Mouse (Mus musculus): ENCODE results near the gene Tasp1. TPM values are rescaled to one million over a fixed set of nuclear protein-coding genes. Genes with fewer than 3 reads are reported as not detected.

Tasp1 gene
- 17.7 and 17.8 TPM in 2 replicates for polyA plus RNA-seq (2016; fragmentation: Nextera tagmentation; extraction: Ambion mirVana)

DNA sequence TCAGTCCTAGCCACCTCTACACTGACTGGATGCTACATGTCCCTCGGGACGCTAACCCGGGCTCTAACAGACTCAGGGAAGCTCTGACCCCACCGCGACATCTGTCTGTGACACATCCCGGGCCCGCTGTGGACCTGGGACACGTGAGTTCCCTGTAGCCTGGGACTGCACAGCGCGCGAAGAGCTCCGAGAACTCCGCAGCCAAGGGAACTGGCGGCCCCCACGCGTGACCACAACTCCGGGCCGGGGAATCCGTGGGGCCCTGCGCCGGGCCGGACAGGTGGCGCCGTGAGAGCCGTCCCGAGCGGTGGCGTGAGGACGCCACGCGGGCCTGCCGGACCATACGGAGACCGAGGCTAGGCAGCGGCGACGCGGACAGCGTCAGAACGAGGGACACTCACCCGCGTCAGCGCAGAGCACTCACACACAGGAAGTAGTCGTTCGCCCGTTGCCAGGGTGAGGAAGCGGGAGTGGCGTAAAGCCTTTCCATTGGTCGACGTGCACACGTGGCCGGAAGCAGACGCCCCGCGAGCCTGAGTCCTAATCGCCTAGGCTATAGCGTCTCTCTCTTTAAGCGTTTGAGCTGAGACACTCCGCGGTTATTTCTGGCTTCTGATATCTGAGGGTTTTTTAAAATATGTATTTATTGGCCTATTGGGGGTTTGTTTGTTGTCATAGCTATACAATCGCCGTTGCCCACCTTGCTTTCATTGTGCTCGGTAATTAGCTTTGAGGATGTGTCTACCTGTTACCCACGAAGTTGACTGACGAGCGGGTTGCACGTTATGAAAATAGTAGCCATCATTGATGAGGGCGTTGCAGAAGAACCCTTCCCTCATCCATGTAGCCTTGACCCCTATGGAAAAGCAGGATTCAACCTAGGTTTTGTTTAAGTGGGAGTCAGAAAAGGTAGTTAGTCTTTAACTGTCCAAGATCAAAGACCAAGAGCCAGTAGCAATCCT, at the start of gene Tasp1:
Gene Tasp1, minus strand, starts transcription at position 453 of the 962 bp plus-strand sequence.
- Histone ChIP-seq H3K36me3 (no peaks in the 10 kb centered on the region), H3K27me3 (no peaks in the 10 kb centered on the region), H3K4me1 (peaks cover 5% of the 10 kb centered on the region; the same call in 1 of the 2 replicates), H3K27ac (peak within 1 kb of the TSS; percentile 85), H3K9ac (peak within 1 kb of the TSS; percentile 80), H3K9me3 (replicated peaks) (no peaks in the 10 kb centered on the region), H3K4me3 (peak within 1 kb of the TSS; percentile 69), H3K4me2 (replicated peaks) (peak within 1 kb of the TSS; percentile 66)
- WGBS: under 1% methylated on average over 68 of the region's 68 CpGs
- ATAC-seq (ENCODE audit: low FRiP score): peak; percentile 100

DNA sequence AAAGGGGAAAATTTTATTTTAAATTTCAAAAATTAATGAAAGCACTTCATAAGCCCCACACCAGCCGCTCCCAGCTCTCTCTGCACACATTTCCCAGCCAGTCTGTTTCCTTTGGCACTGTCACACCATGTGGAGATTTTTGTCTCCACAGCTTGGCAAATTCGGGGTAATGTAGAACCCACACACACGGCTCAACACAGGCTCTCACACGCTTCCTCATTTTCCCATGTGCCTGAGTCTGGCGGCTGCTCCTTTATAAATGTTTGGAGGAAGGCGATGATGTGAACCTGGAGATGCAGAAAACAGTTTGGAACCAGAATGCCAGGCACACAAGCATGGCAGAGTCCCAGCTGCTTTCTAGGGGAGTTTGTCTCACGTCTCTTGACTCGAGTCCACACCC, 47.2 kb upstream of the Tasp1 start:
- no peak overlapping the region for H3K4me2 ChIP-seq (replicated peaks)
- no peak for ATAC-seq (ENCODE audit: low FRiP score)
- H3K27me3 ChIP-seq: no peaks in the 10 kb centered on the region
- H3K4me3 ChIP-seq: no peak overlapping the region
- WGBS: 92% methylated on average over 8 of the region's 8 CpGs
- H3K9ac ChIP-seq: no peak overlapping the region
- H3K27ac ChIP-seq: no peak overlapping the region
- H3K9me3 ChIP-seq (replicated peaks): no peaks in the 10 kb centered on the region
- H3K4me1 ChIP-seq: no peaks in the 10 kb centered on the region
- H3K36me3 ChIP-seq: no peaks in the 10 kb centered on the region

DNA sequence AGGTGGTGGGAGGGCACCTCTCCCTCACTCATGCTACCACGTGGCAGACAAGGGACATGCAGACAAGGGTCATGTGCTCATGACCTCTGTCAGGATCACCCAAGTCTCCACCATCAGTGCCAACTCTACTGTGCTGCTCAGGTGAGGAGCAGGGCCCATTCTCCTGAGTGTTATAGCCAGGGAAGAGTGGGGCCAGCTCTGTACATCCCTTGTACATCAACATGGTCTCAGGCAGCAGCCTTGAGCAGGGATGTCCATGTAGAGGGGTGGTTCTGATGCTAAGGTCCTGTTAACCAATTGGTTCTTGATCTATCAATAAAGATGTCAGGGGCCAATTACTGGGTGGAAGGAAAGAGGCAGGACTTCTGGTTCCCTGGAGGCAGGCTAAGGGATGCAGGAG, 42.3 kb upstream of the Tasp1 start:
- H3K36me3 ChIP-seq: no peaks in the 10 kb centered on the region
- no peaks in the 10 kb centered on the region for H3K4me1 ChIP-seq
- no peak for ATAC-seq (ENCODE audit: low FRiP score)
- H3K9me3 ChIP-seq (replicated peaks): no peaks in the 10 kb centered on the region
- WGBS: 40% methylated on average over 1 of the region's 1 CpGs
- H3K4me2 ChIP-seq (replicated peaks): no peak overlapping the region
- H3K27me3 ChIP-seq: no peaks in the 10 kb centered on the region
- H3K27ac ChIP-seq: no peak overlapping the region
- no peak overlapping the region for H3K9ac ChIP-seq
- H3K4me3 ChIP-seq: no peak overlapping the region

DNA sequence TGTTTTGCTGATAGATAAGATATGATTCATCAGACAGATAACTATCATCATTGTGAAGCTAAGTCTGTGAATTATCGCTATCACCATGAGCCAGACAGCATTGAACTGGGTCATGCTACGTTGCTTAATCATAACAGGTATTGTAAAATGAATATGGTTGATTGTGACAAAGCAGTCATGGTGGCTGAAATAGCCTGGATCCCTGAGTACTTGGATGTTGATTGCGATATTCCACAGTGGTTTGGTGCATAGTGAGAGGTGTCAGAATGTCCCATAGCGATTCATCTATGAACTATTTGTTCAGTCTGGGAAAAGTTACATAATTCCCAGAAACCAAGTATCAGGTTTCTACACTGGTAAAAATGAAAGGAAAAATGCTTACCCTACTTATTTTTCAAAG, 41.0 kb upstream of the Tasp1 start:
- Histone ChIP-seq H3K4me1 (no peaks in the 10 kb centered on the region), H3K4me3 (no peak overlapping the region), H3K27me3 (no peaks in the 10 kb centered on the region), H3K4me2 (replicated peaks) (no peak overlapping the region), H3K9me3 (replicated peaks) (no peaks in the 10 kb centered on the region), H3K36me3 (no peaks in the 10 kb centered on the region), H3K9ac (no peak overlapping the region), H3K27ac (no peak overlapping the region)
- WGBS: 92% methylated on average over 4 of the region's 4 CpGs
- no peak for ATAC-seq (ENCODE audit: low FRiP score)

DNA sequence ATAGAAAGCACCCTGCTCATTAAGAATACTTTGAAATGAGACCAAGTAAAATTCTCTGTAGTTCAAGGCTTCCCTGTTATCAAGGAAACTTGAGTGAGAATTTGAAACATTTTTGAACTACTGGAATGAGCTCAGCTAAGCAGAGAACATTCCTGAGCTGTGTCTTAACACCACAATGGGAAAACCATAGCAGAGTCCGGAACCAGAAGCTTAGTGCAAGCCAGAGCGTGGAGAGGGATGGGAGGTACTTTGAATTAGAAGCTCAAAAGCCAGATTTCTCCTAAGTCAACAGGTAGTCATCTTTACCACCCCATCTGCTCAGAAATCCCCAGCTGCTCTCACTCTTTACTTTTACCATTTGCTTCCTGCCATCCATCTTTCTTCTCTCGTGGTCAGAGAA, 38.3 kb upstream of the Tasp1 start:
- Histone ChIP-seq H3K36me3 (no peaks in the 10 kb centered on the region), H3K9me3 (replicated peaks) (no peaks in the 10 kb centered on the region), H3K27ac (no peak overlapping the region), H3K4me2 (replicated peaks) (no peak overlapping the region), H3K4me3 (no peak overlapping the region), H3K27me3 (no peaks in the 10 kb centered on the region), H3K4me1 (no peaks in the 10 kb centered on the region), H3K9ac (no peak overlapping the region)
- ATAC-seq (ENCODE audit: low FRiP score): no peak
- 70% methylated on average over 3 of the region's 3 CpGs for WGBS

DNA sequence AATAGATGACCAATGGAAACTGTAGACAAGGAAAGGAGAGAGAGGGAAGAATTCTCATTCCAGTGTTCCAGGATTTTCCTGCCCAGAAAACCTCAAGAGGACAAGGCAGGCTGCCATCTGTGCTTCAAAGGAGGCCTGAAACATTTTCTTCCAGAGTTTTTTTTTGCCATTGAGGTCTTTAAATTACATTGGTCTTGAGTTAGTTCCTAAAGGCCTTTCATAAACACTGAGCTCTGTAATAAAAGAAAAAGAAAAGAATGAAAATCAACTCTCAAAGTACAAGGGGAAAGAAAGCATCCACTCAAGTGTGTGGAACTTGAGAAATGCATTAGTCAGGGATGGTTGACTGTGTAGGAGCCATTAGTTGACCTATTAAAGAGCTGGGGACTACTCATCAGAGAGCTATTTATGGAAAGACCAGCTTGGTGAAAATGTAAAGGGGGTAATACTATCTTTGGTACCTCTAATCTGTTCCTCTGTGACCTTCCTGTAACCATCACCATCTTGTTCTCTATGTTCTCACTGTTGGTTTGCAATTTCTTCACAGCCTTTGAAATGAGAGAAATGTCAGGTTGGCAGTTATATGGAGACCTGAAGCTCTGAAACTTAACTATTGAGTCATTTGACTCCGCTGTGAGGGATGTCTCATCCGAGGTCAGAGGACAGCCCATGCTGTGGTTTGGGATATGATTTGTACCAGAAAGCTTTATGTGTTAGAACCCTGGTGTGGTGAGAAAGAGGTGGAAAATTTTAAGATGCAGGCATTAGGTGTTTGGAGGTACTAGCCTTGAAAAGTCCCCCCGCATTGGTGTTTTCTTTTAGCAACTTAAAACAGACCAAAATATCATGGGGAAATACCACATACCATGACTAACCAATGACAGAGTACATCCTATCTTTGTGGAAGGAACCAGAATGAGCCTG, 34.2 kb upstream of the Tasp1 start:
- Histone ChIP-seq H3K27ac (no peak overlapping the region), H3K4me2 (replicated peaks) (no peak overlapping the region), H3K4me3 (no peak overlapping the region), H3K27me3 (no peaks in the 10 kb centered on the region), H3K36me3 (no peaks in the 10 kb centered on the region), H3K4me1 (no peaks in the 10 kb centered on the region), H3K9ac (no peak overlapping the region), H3K9me3 (replicated peaks) (no peaks in the 10 kb centered on the region)
- no peak for ATAC-seq (ENCODE audit: low FRiP score)
- 84% methylated on average over 3 of the region's 3 CpGs for WGBS

DNA sequence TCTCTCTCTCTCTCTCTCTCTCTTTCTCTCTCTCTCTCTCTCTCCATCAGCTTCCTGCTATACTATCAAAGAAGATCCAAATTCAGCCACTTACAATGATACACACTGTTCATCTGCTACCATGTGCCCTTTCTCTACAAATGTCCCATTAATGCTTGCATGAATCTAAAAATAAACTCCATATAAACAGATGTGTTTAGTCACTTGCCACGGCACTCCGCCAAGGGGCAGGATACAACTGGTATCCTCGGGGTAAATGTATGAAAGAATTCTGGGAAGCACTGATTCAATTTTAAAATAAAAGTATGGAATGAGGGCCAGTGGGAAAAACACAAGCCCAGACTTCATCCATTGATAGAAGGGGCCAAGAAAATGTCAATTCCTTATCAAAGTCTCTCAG, 33.4 kb upstream of the Tasp1 start:
- H3K36me3 ChIP-seq: no peaks in the 10 kb centered on the region
- H3K4me1 ChIP-seq: no peaks in the 10 kb centered on the region
- H3K9ac ChIP-seq: no peak overlapping the region
- H3K27ac ChIP-seq: no peak overlapping the region
- no peaks in the 10 kb centered on the region for H3K27me3 ChIP-seq
- H3K4me2 ChIP-seq (replicated peaks): no peak overlapping the region
- no peaks in the 10 kb centered on the region for H3K9me3 ChIP-seq (replicated peaks)
- no peak for ATAC-seq (ENCODE audit: low FRiP score)
- H3K4me3 ChIP-seq: no peak overlapping the region
- WGBS: 92% methylated on average over 3 of the region's 3 CpGs

DNA sequence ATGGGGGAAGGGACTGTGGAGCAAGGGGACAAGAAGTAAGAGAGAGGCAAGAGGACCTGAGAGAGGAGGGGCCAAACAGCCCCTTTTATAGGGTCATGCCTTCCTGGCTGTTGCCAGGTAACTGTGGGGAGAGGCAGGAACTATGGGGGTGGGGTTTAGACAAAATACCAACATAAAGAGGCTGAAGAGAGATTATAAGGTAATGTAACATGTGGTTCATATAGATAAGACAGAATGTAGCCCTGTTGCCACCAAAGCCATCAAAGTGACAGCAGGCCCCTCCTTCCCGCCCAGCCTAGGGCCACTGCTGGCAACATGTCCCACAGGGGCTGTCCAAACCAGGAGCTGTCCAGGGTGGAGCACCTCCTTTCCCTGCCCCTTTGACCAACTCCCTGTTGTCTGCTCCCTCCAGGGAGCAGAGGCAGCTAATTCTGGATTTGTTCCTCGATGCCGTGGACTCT, 30.6 kb upstream of the Tasp1 start:
- no peak overlapping the region for H3K4me2 ChIP-seq (replicated peaks)
- WGBS: 83% methylated on average over 3 of the region's 3 CpGs
- no peak overlapping the region for H3K9ac ChIP-seq
- H3K4me3 ChIP-seq: no peak overlapping the region
- peak; percentile 40; the same call in 1 of the 2 replicates for ATAC-seq (ENCODE audit: low FRiP score)
- H3K9me3 ChIP-seq (replicated peaks): no peaks in the 10 kb centered on the region
- H3K4me1 ChIP-seq: no peaks in the 10 kb centered on the region
- H3K36me3 ChIP-seq: no peaks in the 10 kb centered on the region
- no peak overlapping the region for H3K27ac ChIP-seq
- H3K27me3 ChIP-seq: no peaks in the 10 kb centered on the region

DNA sequence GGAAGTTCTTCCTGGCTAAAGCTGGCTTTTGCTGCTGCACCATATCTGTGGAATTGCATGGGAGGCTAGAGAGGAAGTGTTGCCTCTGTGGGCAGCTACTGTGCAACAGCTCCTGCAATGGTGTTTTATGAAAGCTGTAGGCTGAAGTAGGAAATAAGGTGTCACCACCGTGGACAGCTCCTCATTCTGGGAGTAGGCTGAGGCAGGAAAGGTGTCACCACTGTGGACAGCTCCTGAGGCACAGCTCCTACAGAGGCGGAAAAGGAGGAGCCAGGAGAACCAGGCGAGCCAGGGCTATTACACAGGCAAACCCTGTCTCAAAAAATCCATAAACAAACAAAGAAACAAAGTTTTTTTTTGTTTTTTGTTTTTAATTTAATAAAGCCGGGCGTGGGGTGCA, 29.4 kb upstream of the Tasp1 start:
- no peak overlapping the region for H3K4me2 ChIP-seq (replicated peaks)
- no peaks in the 10 kb centered on the region for H3K36me3 ChIP-seq
- H3K27ac ChIP-seq: no peak overlapping the region
- no peak overlapping the region for H3K4me3 ChIP-seq
- no peak for ATAC-seq (ENCODE audit: low FRiP score)
- WGBS: 90% methylated on average over 5 of the region's 5 CpGs
- no peak overlapping the region for H3K9ac ChIP-seq
- H3K27me3 ChIP-seq: no peaks in the 10 kb centered on the region
- H3K4me1 ChIP-seq: no peaks in the 10 kb centered on the region
- H3K9me3 ChIP-seq (replicated peaks): no peaks in the 10 kb centered on the region

DNA sequence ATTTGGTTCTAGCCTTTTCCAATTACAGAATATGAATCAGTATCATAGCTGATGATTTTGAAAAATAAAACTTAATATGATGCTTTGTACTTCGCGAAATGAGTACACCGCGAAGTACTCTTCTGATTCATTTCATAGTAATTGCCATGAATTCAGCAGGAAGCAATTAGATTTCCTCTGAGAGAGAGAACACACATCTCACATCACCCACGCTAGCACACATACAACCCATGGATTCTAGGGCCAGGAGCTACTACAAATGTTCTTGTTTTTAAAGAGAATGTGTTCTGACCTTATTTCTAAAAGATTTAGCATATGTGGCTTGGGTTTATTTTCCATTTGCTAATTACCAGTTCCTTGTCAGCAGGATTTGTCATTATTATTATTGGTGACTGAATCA, 26.8 kb upstream of the Tasp1 start:
- Histone ChIP-seq H3K36me3 (no peaks in the 10 kb centered on the region), H3K4me2 (replicated peaks) (no peak overlapping the region), H3K4me1 (no peaks in the 10 kb centered on the region), H3K4me3 (no peak overlapping the region), H3K27ac (no peak overlapping the region), H3K27me3 (no peaks in the 10 kb centered on the region), H3K9ac (no peak overlapping the region), H3K9me3 (replicated peaks) (no peaks in the 10 kb centered on the region)
- WGBS: 91% methylated on average over 5 of the region's 5 CpGs
- no peak for ATAC-seq (ENCODE audit: low FRiP score)

DNA sequence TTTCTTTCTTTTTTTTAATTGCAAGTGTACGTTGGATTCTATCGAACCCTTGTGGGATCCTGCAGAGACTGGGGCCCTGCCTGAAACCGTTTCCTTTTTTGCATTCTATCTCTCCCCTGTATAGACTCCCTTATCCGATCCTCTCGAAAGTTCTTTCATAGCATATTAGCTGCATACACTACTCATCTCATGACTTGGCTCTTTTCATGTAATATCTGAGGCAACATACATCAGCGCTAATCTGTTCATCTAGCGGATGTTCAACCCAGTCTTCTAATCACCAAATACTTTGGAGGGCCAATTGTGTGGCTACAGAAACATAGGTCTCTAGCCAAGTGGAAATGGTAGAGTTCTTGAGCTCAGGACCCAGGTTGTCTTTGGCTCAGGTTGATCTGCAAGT, 17.6 kb upstream of the Tasp1 start:
- ATAC-seq (ENCODE audit: low FRiP score): no peak
- 97% methylated on average over 7 of the region's 7 CpGs for WGBS

More for the DNA sequence above, 17.6 kb upstream of the Tasp1 start:
- H3K4me1 ChIP-seq: no peaks in the 10 kb centered on the region
- H3K27me3 ChIP-seq: no peaks in the 10 kb centered on the region
- H3K36me3 ChIP-seq: no peaks in the 10 kb centered on the region
- H3K4me2 ChIP-seq (replicated peaks): no peak overlapping the region
- no peak overlapping the region for H3K27ac ChIP-seq
- no peak overlapping the region for H3K4me3 ChIP-seq
- H3K9ac ChIP-seq: no peak overlapping the region
- no peaks in the 10 kb centered on the region for H3K9me3 ChIP-seq (replicated peaks)
